Mouse (Mus musculus): ENCODE measurements around the gene Rab20.

Rab20 gene

GRCm38 (mm10) chr8:11404614-11405013, 73.9 kb downstream of the Rab20 start:
- DNase-seq (ENCODE audit: low spot score in 2 of 2): no peak

- DNase-seq (ENCODE audit: low spot score in 2 of 2): no peak
Observed at GRCm38 (mm10) chr8:11403813-11404212, 74.7 kb downstream of the Rab20 start.
